Mouse (Mus musculus) spleen, postnatal 4 days (tissue): ENCODE measurements around the gene Kifc3.
"Not testable (repeated sequence)": the region's sequence is repeated elsewhere in the genome, so short reads cannot be mapped to it uniquely, and the experiment has no call there.

Source experiments
- DNase-seq, 2 experiments: peaks; one replicate each; pipeline ENCODE4 v3.0.0; 2022; ENCODE audit warnings: low spot score in 2 of 2

The Kifc3 gene

GRCm38 (mm10) chr8:95202649-95203275, at the start of gene Kifc3:
Gene Kifc3 (minus strand): TSS chr8:95202812.
- DNase-seq, result no peak

- no peak for DNase-seq
These were observed 49.4 kb upstream of the Kifc3 start for GRCm38 (mm10) chr8:95252056-95252455.

GRCm38 (mm10) chr8:95249847-95250246, 47.2 kb upstream of the Kifc3 start:
- DNase-seq, result no peak

GRCm38 (mm10) chr8:95247277-95247676, 44.7 kb upstream of the Kifc3 start:
- DNase-seq, result no peak

- DNase-seq, result peak in 1 of 2 experiments; percentile 42
These were observed 42.6 kb upstream of the Kifc3 start for GRCm38 (mm10) chr8:95245180-95245579.

GRCm38 (mm10) chr8:95243853-95244252, 41.2 kb upstream of the Kifc3 start:
- no peak for DNase-seq

GRCm38 (mm10) chr8:95242826-95243571, 40.4 kb upstream of the Kifc3 start:
- DNase-seq, result no peak

GRCm38 (mm10) chr8:95242099-95242825, 39.6 kb upstream of the Kifc3 start:
- no peak for DNase-seq

- peak; percentile 69 to 90 for DNase-seq
These were observed 33.1 kb upstream of the Kifc3 start for GRCm38 (mm10) chr8:95235683-95236082.

GRCm38 (mm10) chr8:95230086-95230485, 27.5 kb upstream of the Kifc3 start:
- not testable (repeated sequence) for DNase-seq

GRCm38 (mm10) chr8:95227151-95227468, 24.5 kb upstream of the Kifc3 start:
- no peak for DNase-seq

- no peak for DNase-seq
These were observed 23.9 kb upstream of the Kifc3 start for GRCm38 (mm10) chr8:95226251-95227150.

GRCm38 (mm10) chr8:95223969-95224368, 21.4 kb upstream of the Kifc3 start:
- no peak for DNase-seq

- DNase-seq, result no peak
These were observed 18.4 kb upstream of the Kifc3 start for GRCm38 (mm10) chr8:95221045-95221444.

GRCm38 (mm10) chr8:95220571-95220998, 18.0 kb upstream of the Kifc3 start:
- DNase-seq, result no peak

GRCm38 (mm10) chr8:95219623-95220022, 17.0 kb upstream of the Kifc3 start:
- no peak for DNase-seq

- no peak for DNase-seq
These were observed 13.2 kb upstream of the Kifc3 start for GRCm38 (mm10) chr8:95215709-95216360.

- no peak for DNase-seq
These were observed 7.3 kb upstream of the Kifc3 start for GRCm38 (mm10) chr8:95209924-95210323.

- DNase-seq, result no peak
These were observed 3.3 kb upstream of the Kifc3 start for GRCm38 (mm10) chr8:95205946-95206345.

GRCm38 (mm10) chr8:95204039-95204380, 1.4 kb upstream of the Kifc3 start:
- peak; percentile 52 to 85 for DNase-seq

GRCm38 (mm10) chr8:95203326-95204038, 870 bp upstream of the Kifc3 start:
- no peak for DNase-seq
